Mouse (Mus musculus): ENCODE measurements at regions not wholly inside any gene's neighbourhood (a gene's known extent, or its start where the extent isn't known, plus 50 kb on each side); places are given as distances from the start of the nearest gene placed in this dataset.
"Not testable (repeated sequence)": the region's sequence is repeated elsewhere in the genome, so short reads cannot be mapped to it uniquely, and the experiment has no call there.

GRCm38 (mm10) chr16:58137728-58138279, 270.4 kb upstream of the Dcbld2 start:
- DNase-seq (ENCODE audit: low read depth, low spot score): no peak

GRCm38 (mm10) chr16:58146479-58146878, 261.8 kb upstream of the Dcbld2 start:
- no peak for DNase-seq (ENCODE audit: low read depth, low spot score)

GRCm38 (mm10) chr16:58155538-58155937, 252.7 kb upstream of the Dcbld2 start:
- no peak for DNase-seq (ENCODE audit: low read depth, low spot score)

GRCm38 (mm10) chr16:58178744-58179401, 229.4 kb upstream of the Dcbld2 start:
- no peak for DNase-seq (ENCODE audit: low read depth, low spot score)

- not testable (repeated sequence) for DNase-seq (ENCODE audit: low read depth, low spot score)
These were observed 228.3 kb upstream of the Dcbld2 start for GRCm38 (mm10) chr16:58179981-58180380.

- DNase-seq (ENCODE audit: low read depth, low spot score): no peak
These were observed 213.4 kb upstream of the Dcbld2 start for GRCm38 (mm10) chr16:58194619-58195497.

- no peak for DNase-seq (ENCODE audit: low read depth, low spot score)
These were observed 196.4 kb upstream of the Dcbld2 start for GRCm38 (mm10) chr16:58211872-58212271.

- no peak for DNase-seq (ENCODE audit: low read depth, low spot score)
These were observed 173.6 kb upstream of the Dcbld2 start for GRCm38 (mm10) chr16:58234686-58235085.

GRCm38 (mm10) chr16:58236857-58237256, 171.4 kb upstream of the Dcbld2 start:
- no peak for DNase-seq (ENCODE audit: low read depth, low spot score)

GRCm38 (mm10) chr16:58276281-58276680, 132.0 kb upstream of the Dcbld2 start:
- no peak for DNase-seq (ENCODE audit: low read depth, low spot score)

- no peak for DNase-seq (ENCODE audit: low read depth, low spot score)
These were observed 126.8 kb upstream of the Dcbld2 start for GRCm38 (mm10) chr16:58281474-58281873.

- no peak for DNase-seq (ENCODE audit: low read depth, low spot score)
These were observed 113.8 kb upstream of the Dcbld2 start for GRCm38 (mm10) chr16:58294457-58294856.

- DNase-seq (ENCODE audit: low read depth, low spot score): no peak
These were observed 113.1 kb upstream of the Dcbld2 start for GRCm38 (mm10) chr16:58295128-58295527.

- peak; percentile 14 for DNase-seq (ENCODE audit: low read depth, low spot score)
These were observed 108.7 kb upstream of the Dcbld2 start for GRCm38 (mm10) chr16:58299495-58299894.

GRCm38 (mm10) chr16:58300098-58300497, 108.1 kb upstream of the Dcbld2 start:
- DNase-seq (ENCODE audit: low read depth, low spot score): no peak

GRCm38 (mm10) chr16:58303555-58303954, 104.7 kb upstream of the Dcbld2 start:
- DNase-seq (ENCODE audit: low read depth, low spot score): no peak

- no peak for DNase-seq (ENCODE audit: low read depth, low spot score)
These were observed 91.3 kb upstream of the Dcbld2 start for GRCm38 (mm10) chr16:58316889-58317455.

GRCm38 (mm10) chr16:58331087-58331486, 77.2 kb upstream of the Dcbld2 start:
- no peak for DNase-seq (ENCODE audit: low read depth, low spot score)

- no peak for DNase-seq (ENCODE audit: low read depth, low spot score)
These were observed 64.3 kb upstream of the Dcbld2 start for GRCm38 (mm10) chr16:58343921-58344320.

- no peak for DNase-seq (ENCODE audit: low read depth, low spot score)
These were observed 58.9 kb upstream of the Dcbld2 start for GRCm38 (mm10) chr16:58349354-58349753.

- no peak for DNase-seq (ENCODE audit: low read depth, low spot score)
These were observed 58.4 kb upstream of the Dcbld2 start for GRCm38 (mm10) chr16:58349802-58350201.

- DNase-seq (ENCODE audit: low read depth, low spot score): no peak
These were observed 56.1 kb upstream of the Dcbld2 start for GRCm38 (mm10) chr16:58352156-58352555.

Data from WW6 (cell line).